ENCODE assay signal across 1 mouse cellular context in the genomic region with DNA sequence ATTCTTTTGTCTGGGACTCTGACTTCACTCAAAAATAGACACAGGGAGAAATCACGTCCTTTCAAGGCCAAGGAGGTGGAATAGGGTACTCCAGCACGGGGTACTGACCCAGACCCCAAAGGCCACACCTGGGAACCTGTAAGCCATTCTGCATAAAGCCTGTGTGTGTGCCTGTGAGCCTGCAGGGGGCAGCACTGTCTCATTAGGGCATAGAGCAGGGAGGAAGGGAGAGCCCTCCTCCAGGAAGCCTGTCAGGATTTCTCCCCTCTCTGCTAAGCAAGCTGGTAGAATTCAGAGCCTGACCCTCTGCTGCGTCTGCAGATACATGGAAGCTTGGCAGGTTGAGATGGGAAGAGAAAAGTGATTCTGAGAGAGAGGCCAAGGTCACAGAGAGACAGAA.
A peak's percentile ranks its signal among the peaks of the same experiment; 100 is the strongest.
TF ChIP-seq lines count a peak whose summit lies in the region.

No protein-coding gene starts in this region.

TF ChIP-seq in MEL, 35 proteins besides CTCF, POLR2A, EP300 and RAD21:
- TF ChIP-seq ZMIZ1 (IDR thresholded peaks at IDR 0.05; ENCODE audit: low read depth, low read length) (no peak), ZC3H11A (IDR thresholded peaks at IDR 0.05; ENCODE audit: low read depth, low read length) (peak; percentile 51), USF1 (IDR thresholded peaks at IDR 0.05; ENCODE audit: low read depth, low read length) (0 out of 2 replicates have a peak, but pooled peaks have one; percentile 11), ZKSCAN1 (IDR thresholded peaks at IDR 0.05; ENCODE audit: low read depth, low read length) (peak; percentile 93), ZNF384 (IDR thresholded peaks at IDR 0.05; ENCODE audit: low read depth, low read length) (no peak), SMC3 (IDR thresholded peaks at IDR 0.05; ENCODE audit: low read depth, low read length) (peak; percentile 73)
